ENCODE assay signal across 25 mouse cellular contexts in the genomic region with DNA sequence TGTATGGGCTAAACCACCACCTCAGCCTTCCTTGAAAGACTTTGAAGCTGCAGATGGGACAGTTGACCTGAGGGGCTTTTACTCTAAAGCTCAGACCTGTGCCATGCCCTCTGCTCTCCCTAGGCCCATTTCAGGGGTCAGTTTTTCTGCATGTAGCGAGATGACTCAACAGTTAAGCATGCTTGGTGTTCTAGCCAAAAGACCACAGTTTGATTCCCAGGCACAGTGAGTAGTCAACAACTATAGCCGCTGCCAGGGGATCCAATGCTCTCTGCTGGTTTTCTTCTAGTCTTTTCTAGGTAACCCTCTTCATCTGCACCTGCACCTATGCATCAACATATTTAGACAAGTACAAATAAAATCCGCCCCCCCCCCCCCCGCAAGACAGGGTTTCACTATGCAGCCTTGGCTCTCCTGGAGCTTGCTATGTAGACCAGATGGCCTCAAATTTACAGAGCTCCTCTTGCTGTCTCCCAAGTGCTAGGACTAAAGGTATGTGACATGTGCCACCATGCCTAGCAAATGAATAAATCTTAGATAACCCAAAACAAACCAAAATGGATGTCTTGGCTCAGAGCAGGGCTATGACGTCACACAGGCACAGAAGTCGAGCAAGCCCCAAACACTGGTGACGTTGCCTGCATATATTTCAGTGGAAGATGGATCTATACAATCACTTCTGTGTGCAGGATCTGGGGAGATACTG. TPM values are rescaled to one million over a fixed set of nuclear protein-coding genes. Genes with fewer than 3 reads are reported as not detected.
"Had no signal": no experiment of that assay in that cellular context is flagged by ENCODE, and none has a peak within 500 bp of the region (broad histone marks: within the 10 kb centered on the region; RNA-seq: fewer than 3 reads in every experiment).

No protein-coding gene starts in this region.

- H3K9me3 ChIP-seq: lung, embryonic 15.5 days; midbrain, embryonic 13.5 days; midbrain, embryonic 15.5 days; neural tube, embryonic 13.5 days; neural tube, embryonic 15.5 days had no signal

- H3K4me1 ChIP-seq: lung, embryonic 15.5 days had no signal

- H3K27ac ChIP-seq: lung, embryonic 15.5 days; macrophage; midbrain, embryonic 13.5 days; midbrain, embryonic 15.5 days; neural tube, embryonic 13.5 days; neural tube, embryonic 15.5 days had no signal

- H3K36me3 ChIP-seq: lung, embryonic 15.5 days; midbrain, embryonic 15.5 days; neural tube, embryonic 13.5 days; neural tube, embryonic 15.5 days had no signal

- H3K9ac ChIP-seq: lung, embryonic 15.5 days; midbrain, embryonic 13.5 days; midbrain, embryonic 15.5 days; neural tube, embryonic 13.5 days; neural tube, embryonic 15.5 days had no signal

- H3K4me3 ChIP-seq: lung, embryonic 15.5 days; megakaryocyte, embryonic 14.5 days; midbrain, embryonic 13.5 days; midbrain, embryonic 15.5 days; neural tube, embryonic 13.5 days; neural tube, embryonic 15.5 days had no signal

- H3K27me3 ChIP-seq: midbrain, embryonic 15.5 days; neural tube, embryonic 15.5 days had no signal

- DNase-seq: lung, adult 2 months; lung, postnatal 14 days; lung, postnatal 36 days; retina, postnatal 1 day; right cerebral cortex, adult 18-20 months; right cerebral cortex, postnatal 25 days; right cerebral cortex, postnatal 4 days; spleen, adult 18-20 months; thymus, adult 2 months; thymus, postnatal 25 days; thymus, postnatal 4 days had no signal

RNA-seq across cellular contexts. Expression of gene Uncx, which starts 30.5 kb away (rescaled TPM):
- total RNA-seq: megakaryocyte progenitor cell, adult 5-6 weeks; monocyte, adult 5-6 weeks had no signal
- polyA plus RNA-seq: lung, adult 2 months; lung, postnatal 0 days; macrophage; small intestine, adult 2 months; stomach, embryonic 14.5 days; stomach, embryonic 16.5 days; urinary bladder, adult 2 months had no signal
